Comparison of ENCODE assay signal across 17 mouse cellular contexts in genomic region chr16:57303716-57304115, GRCm38 (mm10). TPM values are rescaled to one million over a fixed set of nuclear protein-coding genes. Genes with fewer than 3 reads are reported as not detected.
DNase-seq lines count a peak whose midpoint lies in the region; ATAC-seq and TF ChIP-seq lines count a peak whose summit lies in the region.
"Had no signal": no experiment of that assay in that cellular context is flagged by ENCODE, and none has a peak within 500 bp of the region (broad histone marks: within the 10 kb centered on the region; RNA-seq: fewer than 3 reads in every experiment).

No protein-coding gene starts in this region.

- no peak for TF ChIP-seq POLR2A in heart, adult 2 months (IDR thresholded peaks at IDR 0.05; ENCODE audit: insufficient read depth, low read depth, low read length)
- no peak for TF ChIP-seq POLR2A in testis, adult 2 months (IDR thresholded peaks at IDR 0.05; ENCODE audit: control insufficient read depth, low read depth, low read length)

- no peak for TF ChIP-seq CTCF in heart, adult 2 months (IDR thresholded peaks at IDR 0.05)
- TF ChIP-seq CTCF in testis, adult 2 months (IDR thresholded peaks at IDR 0.05; ENCODE audit: control insufficient read depth, insufficient read depth, insufficient replicate concordance, low read depth, low read length), result no peak

- peak; percentile 81; the same call in 1 of the 2 replicates for ATAC-seq in limb, embryonic 11.5 days (ENCODE audit: insufficient number of reproducible peaks, low FRiP score, low TSS enrichment, low read depth)

- TF ChIP-seq EP300 in heart, adult 2 months (IDR thresholded peaks at IDR 0.05; ENCODE audit: insufficient read depth, low read depth, low read length), result no peak

- H3K9me3 ChIP-seq in limb, embryonic 11.5 days (ENCODE audit: control insufficient read depth, low read length), result no peaks in the 10 kb centered on the region
- H3K9me3 ChIP-seq: G1E; heart, embryonic 15.5 days had no signal

- 83% methylated on average over 19 of the region's 19 CpGs for WGBS in heart, adult 2 months
- WGBS in limb, embryonic 11.5 days, result 11% methylated on average over 19 of the region's 19 CpGs

- DNase-seq in heart, adult 11 months, result peak; percentile 78
- DNase-seq in heart, adult 2 months, result no peak
- DNase-seq in testis, postnatal 10 days (ENCODE audit: low spot score), result no peak
- peak; percentile 83 for DNase-seq in limb, embryonic 11.5 days (ENCODE audit: low spot score)
- no peak for DNase-seq in spleen, postnatal 10 days (ENCODE audit: low spot score in 2 of 2)
- DNase-seq in lung, postnatal 14 days, result no peak
- DNase-seq: adrenal gland, postnatal 14 days; B cell, adult 2 months; cerebellum, adult 9-11 months; kidney, adult 9 months; lung, postnatal 36 days; thymus, postnatal 36 days had no signal

- no peaks in the 10 kb centered on the region for H3K4me1 ChIP-seq in heart, adult 2 months (ENCODE audit: control insufficient read depth, insufficient read depth, low read length)
- peaks cover 4% of the 10 kb centered on the region for H3K4me1 ChIP-seq in testis, adult 2 months (ENCODE audit: control insufficient read depth, insufficient read depth, low read length)
- peaks cover 7% of the 10 kb centered on the region for H3K4me1 ChIP-seq in limb, embryonic 11.5 days (ENCODE audit: control insufficient read depth, insufficient read depth, low read length)

- no peaks in the 10 kb centered on the region for H3K27me3 ChIP-seq in heart, adult 2 months (ENCODE audit: control insufficient read depth, insufficient read depth, low read length)
- no peaks in the 10 kb centered on the region for H3K27me3 ChIP-seq in testis, adult 2 months (ENCODE audit: control insufficient read depth, insufficient read depth, low read length)
- no peaks in the 10 kb centered on the region for H3K27me3 ChIP-seq in limb, embryonic 11.5 days (ENCODE audit: control insufficient read depth, insufficient read depth, low read length)
- H3K27me3 ChIP-seq: heart, embryonic 15.5 days had no signal

- H3K4me3 ChIP-seq in heart, adult 2 months, result no peak overlapping the region
- peak overlapping the region; percentile 21 for H3K4me3 ChIP-seq in testis, adult 2 months (ENCODE audit: control insufficient read depth, low read depth, low read length)
- peak overlapping the region; percentile 3; the same call in 1 of the 2 replicates for H3K4me3 ChIP-seq in limb, embryonic 11.5 days (ENCODE audit: low read depth, low read length)
- H3K4me3 ChIP-seq: heart, embryonic 15.5 days had no signal

- H3K27ac ChIP-seq in heart, adult 2 months, result no peak overlapping the region
- H3K27ac ChIP-seq in testis, adult 2 months (ENCODE audit: control insufficient read depth, insufficient read depth, low read depth, low read length), result no peak overlapping the region
- no peak overlapping the region for H3K27ac ChIP-seq in limb, embryonic 11.5 days (replicated peaks; ENCODE audit: low read depth, low read length)
- H3K27ac ChIP-seq: heart, embryonic 15.5 days had no signal

- intact Hi-C loops in heart, adult 2 months (cut with DNase I), result no loop called here

- H3K4me2 ChIP-seq in limb, embryonic 11.5 days (ENCODE audit: low read depth, severe bottlenecking), result peak overlapping the region; percentile 43
- H3K4me2 ChIP-seq: heart, embryonic 15.5 days had no signal

- no peaks in the 10 kb centered on the region for H3K36me3 ChIP-seq in heart, adult 2 months (ENCODE audit: control insufficient read depth, insufficient read depth, low read length)
- no peaks in the 10 kb centered on the region for H3K36me3 ChIP-seq in testis, adult 2 months (ENCODE audit: control insufficient read depth, insufficient read depth, low read length)
- no peaks in the 10 kb centered on the region for H3K36me3 ChIP-seq in limb, embryonic 11.5 days (ENCODE audit: control insufficient read depth, insufficient read depth, low read length)
- H3K36me3 ChIP-seq: heart, embryonic 15.5 days had no signal

- H3K9ac ChIP-seq in heart, adult 2 months (ENCODE audit: low read depth, low read length), result no peak overlapping the region
- no peak overlapping the region for H3K9ac ChIP-seq in limb, embryonic 11.5 days (ENCODE audit: low read length)
- H3K9ac ChIP-seq: heart, embryonic 15.5 days had no signal

- no peaks in the 10 kb centered on the region for H3K79me2 ChIP-seq in heart, adult 2 months (replicated peaks; ENCODE audit: control insufficient read depth, insufficient read depth, low read length)

RNA-seq across cellular contexts. Expression of gene Tmem30c, which starts 11.1 kb away (rescaled TPM):
- total RNA-seq in heart, adult 2 months (2021), result not detected
- polyA plus RNA-seq in heart, adult 2 months (2012; rRNA removed), result not detected in 2 replicates
- 50.4 and 66.3 TPM in 2 replicates for polyA plus RNA-seq in testis, adult 2 months (2012; rRNA removed)
- polyA plus RNA-seq in limb, embryonic 11.5 days (2014; fragmentation: Nextera tagmentation; extraction: Ambion mirVana), result 0.10 and 0.13 TPM in 2 replicates
- total RNA-seq: adrenal gland, postnatal 14 days; gastrocnemius, postnatal 4 days had no signal
- polyA plus RNA-seq: G1E; heart, embryonic 15.5 days; liver, embryonic 16.5 days had no signal

RNA-seq across cellular contexts. Expression of gene Filip1l, which starts 49.2 kb away (rescaled TPM):
- 10 to 100 TPM; 35.0 to 36.3 TPM for total RNA-seq in heart, adult 2 months (2021)
- polyA plus RNA-seq in heart, adult 2 months (2012; rRNA removed), result 9.2 and 19.5 TPM in 2 replicates
- 1.2 and 1.4 TPM in 2 replicates for polyA plus RNA-seq in testis, adult 2 months (2012; rRNA removed)
- 24.3 and 25.7 TPM in 2 replicates for polyA plus RNA-seq in limb, embryonic 11.5 days (2014; fragmentation: Nextera tagmentation; extraction: Ambion mirVana)

Comparison
In these comparisons a context has a peak if more than half of its experiments do, and no peak if none do; other contexts are left out.
1. DNase-seq: peak in heart, adult 11 months (single experiment) and limb, embryonic 11.5 days (single experiment); none in heart, adult 2 months (0 of 2), testis, postnatal 10 days (single experiment), spleen, postnatal 10 days (0 of 2) and lung, postnatal 14 days (single experiment).
2. RNA of gene Tmem30c, which starts 11.1 kb away (polyA plus RNA-seq): 50.4 to 66.3 TPM in testis, adult 2 months; 0.10 to 0.13 TPM in limb, embryonic 11.5 days and not detected in heart, adult 2 months; every median in the first group is over 10 times any median in the second.